Mouse (Mus musculus): Measurements from ENCODE around the gene Plek2. TPM values are rescaled to one million over a fixed set of nuclear protein-coding genes. Genes with fewer than 3 reads are reported as not detected.

Gene Plek2
- 1.5 and 22.3 TPM in 2 replicates for polyA plus RNA-seq (2012; ENCODE audit: low replicate concordance)

GRCm38 (mm10) chr12:78906707-78907162 is at the start of gene Plek2:
Plek2 (minus strand) TSS chr12:78906964.

DNA sequence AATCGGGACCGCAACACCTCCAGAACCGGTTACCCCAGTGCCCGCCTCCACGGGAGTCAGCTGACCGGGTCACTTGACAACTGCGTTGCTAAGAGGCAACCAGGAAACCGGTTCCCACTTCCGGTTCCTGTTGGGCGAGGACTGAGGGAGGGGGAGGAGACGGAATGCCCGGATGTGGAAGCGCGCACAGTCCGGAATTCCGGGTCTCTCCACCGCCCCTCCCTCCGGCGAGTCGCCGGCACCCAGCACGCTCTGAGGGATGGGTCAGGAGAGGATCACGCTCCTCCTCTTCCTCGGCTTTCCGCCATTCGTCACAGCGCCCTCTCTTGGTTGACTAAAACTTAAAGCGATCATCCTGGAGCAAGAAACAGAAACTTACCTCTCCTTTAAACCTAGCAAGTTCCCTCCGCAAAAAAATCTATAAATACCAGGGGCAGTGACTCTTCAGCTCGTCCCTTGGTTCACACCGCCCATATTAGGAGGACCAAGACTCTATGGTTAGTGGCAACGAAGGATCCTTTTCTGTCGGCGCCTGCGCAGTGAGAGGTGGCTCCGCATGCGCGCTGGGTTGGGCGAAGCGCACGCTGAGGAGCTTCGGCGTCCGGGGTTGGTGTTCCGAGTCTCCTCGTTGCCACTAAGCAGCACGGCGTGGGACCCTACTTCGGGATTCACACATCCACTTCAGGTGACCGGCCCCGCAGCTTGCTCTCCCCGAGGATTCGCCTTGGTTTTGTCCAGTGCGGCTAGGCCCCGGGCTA is 45.1 kb downstream of the Plek2 start, which contains the start of the genes Atp6v1d and Eif2s1:
Gene Atp6v1d (minus strand): TSS at position 143 of the 758 bp plus-strand sequence.
Gene Eif2s1 (plus strand): TSS at position 324 of the 758 bp plus-strand sequence.

Other genes starting within 250 kb of the Plek2 start
- gene Fam71d, start 215.4 kb downstream of the Plek2 start, polyA plus RNA-seq (2012; ENCODE audit: low replicate concordance), result 0.11 TPM in 1 of 2 replicates, not detected in the other
- 0.05 and 0.25 TPM in 2 replicates for gene Mpp5, start 158.1 kb downstream of the Plek2 start, polyA plus RNA-seq (2012; ENCODE audit: low replicate concordance)
- 1.4 and 6.1 TPM in 2 replicates for gene Atp6v1d, start 45.3 kb downstream of the Plek2 start, polyA plus RNA-seq (2012; ENCODE audit: low replicate concordance)
- 3.8 and 24.2 TPM in 2 replicates for gene Eif2s1, start 45.1 kb downstream of the Plek2 start, polyA plus RNA-seq (2012; ENCODE audit: low replicate concordance)
- gene Tmem229b, start 100.7 kb upstream of the Plek2 start, polyA plus RNA-seq (2012; ENCODE audit: low replicate concordance), result 9.6 and 13.4 TPM in 2 replicates
- 0.09 and 0.20 TPM in 2 replicates for gene Plekhh1, start 122.2 kb upstream of the Plek2 start, polyA plus RNA-seq (2012; ENCODE audit: low replicate concordance)
- 2.7 and 9.8 TPM in 2 replicates for gene Pigh, start 182.7 kb upstream of the Plek2 start, polyA plus RNA-seq (2012; ENCODE audit: low replicate concordance)
- gene Arg2, start 223.8 kb upstream of the Plek2 start, polyA plus RNA-seq (2012; ENCODE audit: low replicate concordance), result 0.24 TPM in 1 of 2 replicates, not detected in the other

Data from leukemia stem cell, adult 10-12 weeks (primary cell).